Mouse (Mus musculus): ENCODE measurements at regions not wholly inside any gene's neighbourhood (a gene's known extent, or its start where the extent isn't known, plus 50 kb on each side); places are given as distances from the start of the nearest gene placed in this dataset.
"Not testable (repeated sequence)": the region's sequence is repeated elsewhere in the genome, so short reads cannot be mapped to it uniquely, and the experiment has no call there.

DNA sequence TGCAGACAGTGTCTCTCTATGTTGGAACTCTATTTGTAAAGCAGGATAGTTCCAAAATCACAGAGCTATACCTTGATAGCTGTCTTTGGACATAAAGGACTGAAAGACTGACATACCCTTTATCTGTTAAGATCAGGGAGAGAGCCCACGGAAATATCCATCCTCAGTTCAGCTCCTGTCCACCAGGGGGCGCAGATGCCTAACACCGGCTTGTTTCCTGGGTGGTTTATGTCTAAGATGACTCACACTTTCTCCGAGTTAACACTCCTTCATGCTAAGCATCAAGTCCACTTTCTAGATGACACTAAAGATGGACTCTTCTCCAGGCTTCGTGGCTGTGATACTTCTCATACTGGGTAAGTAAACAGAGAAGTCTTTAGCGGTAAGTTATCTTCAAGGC, 636.8 kb upstream of the Olfr1507 start:
- peak in 1 of 2 experiments; percentile 4 for DNase-seq (ENCODE audit: low spot score in 2 of 2)

- DNase-seq (ENCODE audit: low spot score in 2 of 2): peak in 1 of 2 experiments; percentile 41
These were observed 626.2 kb upstream of the Olfr1507 start for GRCm38 (mm10) chr14:53121704-53122103.

GRCm38 (mm10) chr14:53109732-53110131, 614.2 kb upstream of the Olfr1507 start:
- DNase-seq (ENCODE audit: low spot score in 2 of 2): not testable (repeated sequence)

- not testable (repeated sequence) for DNase-seq (ENCODE audit: low spot score in 2 of 2)
These were observed 605.8 kb upstream of the Olfr1507 start for GRCm38 (mm10) chr14:53101362-53101761.

DNA sequence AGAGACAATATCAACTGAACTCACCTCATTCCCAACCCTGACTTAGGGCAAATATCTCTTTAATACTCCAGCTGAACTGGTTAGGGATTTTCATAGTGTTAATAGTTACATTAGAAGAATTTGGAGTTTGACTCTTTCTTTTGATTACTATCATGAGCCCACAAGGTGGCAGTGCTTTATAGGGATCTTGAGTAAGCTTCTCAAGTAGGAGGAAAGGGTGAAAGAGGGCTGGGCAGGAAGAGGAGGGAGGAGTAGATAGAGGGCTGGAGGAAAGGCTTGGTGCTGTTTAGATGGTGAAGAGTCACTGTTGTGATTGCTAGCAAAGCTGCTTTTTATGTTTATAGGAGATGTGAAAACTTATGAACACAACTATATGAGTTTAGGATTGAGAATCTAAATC, 595.4 kb upstream of the Olfr1507 start:
- not testable (repeated sequence) for DNase-seq (ENCODE audit: low spot score in 2 of 2)

DNA sequence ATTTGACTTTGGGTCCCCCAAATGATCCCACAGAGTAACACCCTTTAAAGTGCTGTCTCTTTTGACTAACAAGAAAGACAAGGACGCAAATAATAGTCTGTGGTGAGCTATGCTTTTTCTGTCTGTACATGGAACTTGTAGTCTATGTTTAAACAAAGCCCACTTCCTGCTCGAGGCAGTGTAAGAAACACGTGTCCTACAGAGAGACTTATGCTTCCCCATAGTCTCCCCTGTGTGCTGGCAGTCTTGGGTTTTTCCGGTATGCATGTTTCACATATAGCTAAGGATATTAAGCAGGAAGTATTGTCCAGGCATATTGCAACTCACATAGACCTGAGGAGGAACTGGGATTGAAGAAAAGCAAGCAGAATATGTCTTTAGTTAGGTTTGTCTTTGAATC, 586.3 kb upstream of the Olfr1507 start:
- DNase-seq (ENCODE audit: low spot score in 2 of 2): not testable (repeated sequence)

DNA sequence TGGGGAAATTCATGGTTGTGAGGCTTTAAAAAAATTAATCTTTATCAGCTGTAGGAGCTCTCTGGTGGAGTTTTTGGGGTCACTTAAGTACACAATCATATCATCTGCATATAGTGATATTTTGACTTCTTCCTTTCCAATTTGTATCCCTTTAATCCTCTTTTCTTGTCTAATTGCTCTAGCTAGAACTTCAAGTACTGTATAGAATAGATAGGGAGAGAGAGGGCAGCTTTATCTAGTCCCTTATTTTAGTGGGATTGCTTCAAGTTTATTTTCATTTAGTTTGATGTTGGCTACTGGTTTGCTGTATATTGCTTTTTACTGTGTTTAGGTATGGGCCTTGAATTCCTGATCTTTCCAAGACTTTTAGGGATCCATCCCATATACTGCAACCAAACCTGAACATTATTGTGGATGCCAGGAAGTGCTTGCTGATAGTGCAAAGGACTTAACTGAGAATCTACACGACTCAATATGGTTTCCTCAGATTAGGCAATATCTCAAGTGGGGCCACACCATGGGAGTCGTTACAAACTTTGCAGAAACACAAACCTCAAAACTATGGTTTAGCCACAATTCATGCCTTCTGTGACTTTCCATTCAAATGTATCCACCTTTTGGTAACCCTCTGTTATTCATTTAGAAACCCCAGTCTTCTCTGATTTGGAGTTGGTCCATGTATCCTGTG, 585.6 kb upstream of the Olfr1507 start:
- not testable (repeated sequence) for DNase-seq (ENCODE audit: low spot score in 2 of 2)

DNA sequence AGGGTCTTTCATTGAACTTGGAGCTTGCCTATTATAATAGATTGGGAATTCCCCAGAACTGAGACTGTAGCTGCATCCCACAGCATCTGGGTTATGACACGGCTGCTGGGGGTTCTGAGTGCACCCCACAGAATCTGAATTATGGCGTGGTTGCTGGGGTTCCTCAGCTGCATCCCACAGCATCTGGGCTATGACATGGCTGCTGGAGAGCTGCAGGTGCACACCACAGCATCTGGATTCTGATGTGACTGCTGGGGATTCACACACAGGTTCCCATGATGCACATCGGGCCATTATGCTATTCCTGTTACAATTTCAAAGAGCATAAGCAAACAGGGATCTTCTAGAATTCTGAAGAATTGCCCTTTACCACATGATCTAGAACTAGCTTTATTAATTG, 585.0 kb upstream of the Olfr1507 start:
- DNase-seq (ENCODE audit: low spot score in 2 of 2): not testable (repeated sequence)

- not testable (repeated sequence) for DNase-seq (ENCODE audit: low spot score in 2 of 2)
These were observed 580.4 kb upstream of the Olfr1507 start for GRCm38 (mm10) chr14:53075937-53076336.

DNA sequence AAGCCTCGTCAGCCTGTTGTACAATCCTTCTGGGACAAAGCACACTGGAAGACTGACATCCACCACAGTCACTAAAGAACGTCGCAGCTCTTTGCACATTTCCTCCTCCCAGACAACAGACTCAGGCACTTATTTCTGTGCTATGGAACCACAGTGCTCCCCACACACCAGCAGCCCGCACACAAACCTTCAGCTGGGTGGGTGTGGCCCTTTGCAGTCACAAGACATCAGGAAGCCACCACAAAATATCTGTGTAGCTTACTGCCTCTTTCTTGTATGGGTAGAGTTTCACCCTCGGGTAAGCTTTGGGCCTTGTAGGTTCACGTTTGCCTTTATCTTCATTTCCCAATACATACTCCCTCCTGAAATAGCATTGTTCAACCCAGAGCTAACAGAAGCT, 577.6 kb upstream of the Olfr1507 start:
- DNase-seq (ENCODE audit: low spot score in 2 of 2): not testable (repeated sequence)

DNA sequence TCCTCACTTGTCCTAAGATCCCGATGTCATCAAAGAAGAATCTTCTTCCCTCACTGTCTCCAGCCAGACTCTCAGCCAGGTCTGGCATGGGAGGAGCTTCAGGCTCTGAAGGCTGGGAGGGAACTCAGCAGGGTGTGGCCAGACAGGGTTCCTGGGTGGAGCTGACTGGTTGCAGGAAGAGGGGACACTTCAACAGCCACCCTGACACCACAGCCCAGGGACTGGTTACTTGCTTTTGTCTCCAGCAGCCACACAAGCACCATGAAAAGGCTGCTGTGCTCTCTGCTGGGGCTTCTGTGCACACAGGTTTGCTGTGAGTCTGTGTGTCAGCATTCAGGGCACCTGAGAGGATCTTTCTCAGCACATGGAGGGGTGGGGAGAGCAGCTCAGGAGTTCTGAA, 577.0 kb upstream of the Olfr1507 start:
- not testable (repeated sequence) for DNase-seq (ENCODE audit: low spot score in 2 of 2)

- not testable (repeated sequence) for DNase-seq (ENCODE audit: low spot score in 2 of 2)
These were observed 558.9 kb upstream of the Olfr1507 start for GRCm38 (mm10) chr14:53054439-53054838.

- DNase-seq (ENCODE audit: low spot score in 2 of 2): not testable (repeated sequence)
These were observed 558.0 kb upstream of the Olfr1507 start for GRCm38 (mm10) chr14:53053465-53054123.

GRCm38 (mm10) chr14:53047683-53048082, 552.1 kb upstream of the Olfr1507 start:
- not testable (repeated sequence) for DNase-seq (ENCODE audit: low spot score in 2 of 2)

- DNase-seq (ENCODE audit: low spot score in 2 of 2): not testable (repeated sequence)
These were observed 551.4 kb upstream of the Olfr1507 start for GRCm38 (mm10) chr14:53046975-53047374.

GRCm38 (mm10) chr14:53045331-53045730, 549.8 kb upstream of the Olfr1507 start:
- not testable (repeated sequence) for DNase-seq (ENCODE audit: low spot score in 2 of 2)

DNA sequence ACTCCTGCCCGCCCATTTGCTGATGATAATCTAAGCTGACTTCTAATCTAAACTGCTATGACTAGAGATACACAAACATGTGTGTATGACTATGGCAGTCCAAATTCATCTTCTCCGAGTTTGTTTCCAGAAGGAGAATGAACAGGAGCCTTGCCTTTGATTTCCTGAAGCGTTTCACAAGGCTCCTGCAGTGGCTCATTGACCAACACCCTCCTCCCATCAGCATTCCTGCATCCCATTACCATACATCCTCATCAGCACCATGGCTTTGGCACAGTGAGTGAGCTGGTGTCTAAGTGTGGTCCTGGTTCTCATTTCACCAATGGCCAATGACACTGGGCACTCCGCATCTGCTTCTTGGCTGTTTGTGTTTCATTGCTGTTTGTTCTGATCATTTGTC, 548.6 kb upstream of the Olfr1507 start:
- not testable (repeated sequence) for DNase-seq (ENCODE audit: low spot score in 2 of 2)

DNA sequence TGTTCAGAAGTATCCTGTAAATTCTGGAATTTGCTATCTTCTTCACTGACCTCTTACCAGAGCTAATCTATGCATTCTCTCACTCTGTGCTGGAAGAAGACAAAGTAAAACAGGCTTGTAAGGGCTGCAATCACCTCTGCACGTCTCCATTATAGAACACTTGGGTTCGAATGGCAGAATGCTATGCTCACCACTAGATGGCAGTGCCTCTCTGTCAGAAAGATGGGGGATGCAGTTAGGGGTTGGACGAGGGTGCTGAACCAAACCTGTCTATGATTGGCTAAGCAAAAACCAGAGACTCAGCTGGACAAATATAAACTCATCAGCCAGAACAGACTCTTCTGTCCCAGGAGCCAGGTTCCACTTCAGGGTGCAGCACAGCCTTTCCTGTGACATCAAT, 546.5 kb upstream of the Olfr1507 start:
- DNase-seq (ENCODE audit: low spot score in 2 of 2): not testable (repeated sequence)

- peak; percentile 7 to 32 for DNase-seq (ENCODE audit: low spot score in 2 of 2)
These were observed 543.9 kb upstream of the Olfr1507 start for GRCm38 (mm10) chr14:53039475-53039874.

- DNase-seq (ENCODE audit: low spot score in 2 of 2): not testable (repeated sequence)
These were observed 539.4 kb upstream of the Olfr1507 start for GRCm38 (mm10) chr14:53034940-53035339.

GRCm38 (mm10) chr14:53033221-53033620, 537.7 kb upstream of the Olfr1507 start:
- DNase-seq (ENCODE audit: low spot score in 2 of 2): not testable (repeated sequence)

DNA sequence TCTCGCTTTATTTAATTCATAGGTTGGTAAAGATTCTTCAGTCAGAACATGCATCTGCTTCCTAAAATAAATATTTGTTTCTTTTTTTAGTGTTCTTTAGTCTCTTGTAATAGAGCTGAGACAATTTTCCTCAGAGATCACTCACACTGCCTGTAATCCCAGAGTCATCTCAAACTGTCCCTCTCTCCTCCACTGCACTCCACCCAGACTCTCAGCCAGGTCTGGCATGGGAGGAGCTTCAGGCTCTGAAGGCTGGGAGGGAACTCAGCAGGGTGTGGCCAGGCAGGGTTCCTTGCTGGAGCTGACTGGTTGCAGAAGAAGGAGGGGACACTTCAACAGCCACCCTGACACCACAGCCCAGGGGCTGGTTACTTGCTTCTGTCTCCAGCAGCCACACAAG, 536.9 kb upstream of the Olfr1507 start:
- not testable (repeated sequence) for DNase-seq (ENCODE audit: low spot score in 2 of 2)

- not testable (repeated sequence) for DNase-seq (ENCODE audit: low spot score in 2 of 2)
These were observed 534.7 kb upstream of the Olfr1507 start for GRCm38 (mm10) chr14:53030227-53030626.
